Mouse (Mus musculus) midbrain, embryonic 14.5 days (tissue): ENCODE data around the gene Pacs1. TPM values are rescaled to one million over a fixed set of nuclear protein-coding genes. Genes with fewer than 3 reads are reported as not detected.
A peak's percentile ranks its signal among the peaks of the same experiment; 100 is the strongest.
"Not testable (repeated sequence)": the region's sequence is repeated elsewhere in the genome, so short reads cannot be mapped to it uniquely, and the experiment has no call there.

Experiments
- ATAC-seq: fragments of 200-750 bp; cut with Nextera tagmentation; 2 replicates; pipeline ENCODE4 v1.8.0; 2017; ENCODE audit warnings: moderate number of reproducible peaks, moderate library complexity; ENCODE audit not compliant: low FRiP score, low TSS enrichment
- DNase-seq: peaks from one replicate; pipeline ENCODE4 v3.0.0-alpha.2; 2015
- H3K27ac ChIP-seq: fragments of 300-500 bp; sonication (generic); replicated peaks from 2 replicates; pipeline ENCODE4 v1.5.1; 2014; ENCODE audit warnings: mild to moderate bottlenecking, low read depth, low read length, moderate library complexity
- H3K27me3 ChIP-seq: fragments of 300-500 bp; sonication (generic); 2 replicates; pipeline ENCODE4 v1.6.1; 2014; ENCODE audit warnings: low read length, control low read depth, mixed read lengths; ENCODE audit not compliant: control insufficient read depth, insufficient read depth
- H3K36me3 ChIP-seq: fragments of 300-500 bp; sonication (generic); 2 replicates; pipeline ENCODE4 v1.6.1; 2014; ENCODE audit warnings: low read length, control low read depth; ENCODE audit not compliant: control insufficient read depth, insufficient read depth
- H3K4me1 ChIP-seq: fragments of 300-500 bp; sonication (generic); 2 replicates; pipeline ENCODE4 v1.6.1; 2014; ENCODE audit warnings: mild to moderate bottlenecking, antibody characterized with exemption, low read length, control low read depth; ENCODE audit not compliant: control insufficient read depth, insufficient read depth
- H3K4me2 ChIP-seq: fragments of 300-500 bp; sonication (generic); 2 replicates; pipeline ENCODE4 v1.6.1; 2014; ENCODE audit warnings: mild to moderate bottlenecking, low read length, moderate library complexity
- H3K4me3 ChIP-seq: fragments of 300-500 bp; sonication (generic); replicated peaks from 2 replicates; pipeline ENCODE4 v1.5.1; 2014; ENCODE audit warnings: low read depth, low read length
- H3K9ac ChIP-seq: fragments of 300-500 bp; sonication (generic); replicated peaks from 2 replicates; pipeline ENCODE4 v1.6.1; 2014; ENCODE audit warnings: mild to moderate bottlenecking, low read length, moderate library complexity
- H3K9me3 ChIP-seq: fragments of 300-500 bp; sonication (generic); 2 replicates; pipeline ENCODE4 v1.6.1; 2016; ENCODE audit warnings: low read length, control low read depth, mixed read lengths; ENCODE audit not compliant: control insufficient read depth
- WGBS: fragments of 180-500 bp; shearing (Covaris S2); extraction: QIAGEN DNeasy Blood & Tissue Kit; methylation state at CpG from one replicate; pipeline ENCODE4 v1.1.7; 2014; 5-methylcytosine and 5-hydroxymethylcytosine counted together
- polyA plus RNA-seq: library from polyadenylated mRNA; unstranded; fragments of >200 nt; fragmentation: Nextera tagmentation; extraction: Ambion mirVana; gene quantifications from 2 replicates; pipeline ENCODE4 v1.2.1, GENCODE M21; 2014

Pacs1 gene
- polyA plus RNA-seq, 1 experiment from 2014 or later: 48.4 TPM

DNA sequence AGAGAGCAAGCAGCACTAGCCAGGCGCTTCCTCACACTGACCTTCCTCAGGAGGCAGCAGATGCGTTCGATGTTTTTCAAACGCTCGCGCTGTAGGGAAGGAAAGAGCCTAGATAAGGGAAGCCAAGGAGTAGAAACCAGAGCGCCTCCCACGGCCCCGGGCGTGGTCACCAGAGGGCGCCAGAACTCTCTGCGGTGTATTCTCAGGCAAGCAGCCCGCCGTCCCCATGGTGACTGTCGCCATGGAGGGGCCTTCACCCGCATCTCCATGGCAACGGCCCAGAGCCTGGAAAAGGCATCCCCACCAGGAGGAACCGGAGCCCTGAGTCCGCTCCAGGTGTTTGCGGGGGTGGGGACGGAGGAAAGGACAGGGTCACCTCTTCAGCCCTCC lies 178.7 kb downstream of the Pacs1 start:
- Histone ChIP-seq H3K9ac (peak overlapping the region; percentile 99), H3K4me1 (peaks cover 50% of the 10 kb centered on the region), H3K9me3 (no peaks in the 10 kb centered on the region), H3K4me2 (peak overlapping the region; percentile 92), H3K4me3 (peak overlapping the region; percentile 89), H3K27ac (peak overlapping the region; percentile 96), H3K27me3 (no peaks in the 10 kb centered on the region), H3K36me3 (peaks cover 45% of the 10 kb centered on the region)
- under 1% methylated on average over 21 of the region's 21 CpGs for WGBS
- ATAC-seq (peak; percentile 76), DNase-seq (peak; percentile 98)

DNA sequence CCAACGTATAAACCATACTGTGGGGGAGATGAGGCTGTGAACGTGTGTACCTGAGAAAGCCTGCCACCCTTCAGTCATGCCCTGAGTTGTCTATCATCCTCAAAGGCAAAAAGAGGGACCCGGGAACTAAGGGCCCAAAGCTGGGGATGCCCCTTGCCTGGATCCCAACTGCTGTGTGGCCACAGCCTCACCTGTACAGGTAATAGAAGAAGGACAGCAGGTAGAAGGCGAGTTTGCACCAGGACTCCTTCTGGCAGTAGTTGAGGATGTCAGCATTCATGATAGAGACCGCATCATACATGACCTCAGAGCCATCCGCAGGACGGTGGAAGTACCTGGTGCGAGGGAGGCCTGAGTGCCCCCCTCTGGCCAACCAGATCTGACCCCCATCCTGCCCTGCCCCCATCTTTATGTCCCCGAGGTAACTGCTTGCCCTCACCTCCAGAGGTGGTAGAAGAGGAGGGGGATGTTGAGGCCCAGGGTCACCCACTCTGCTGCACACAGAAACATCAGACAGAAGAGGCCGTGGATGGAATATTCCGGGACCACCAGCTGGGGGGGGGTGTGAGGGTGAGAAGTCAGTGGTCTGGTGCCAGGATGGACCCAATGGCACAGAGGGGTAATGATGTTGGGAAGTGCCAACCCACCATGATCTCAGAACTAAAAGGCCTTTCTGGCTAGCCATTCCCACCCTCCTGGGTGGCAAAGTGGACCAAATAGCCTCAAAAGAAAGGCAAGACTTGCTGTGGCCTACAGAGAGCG lies 179.3 kb downstream of the Pacs1 start:
- WGBS: 75% methylated on average over 12 of the region's 12 CpGs
- Histone ChIP-seq H3K4me2 (peak overlapping the region; percentile 92), H3K36me3 (peaks cover 42% of the 10 kb centered on the region), H3K4me3 (peak overlapping the region; percentile 89; the same call in 1 of the 2 replicates), H3K9ac (peak overlapping the region; percentile 99; the same call in 1 of the 2 replicates), H3K4me1 (peaks cover 49% of the 10 kb centered on the region), H3K27ac (peak overlapping the region; percentile 96), H3K9me3 (no peaks in the 10 kb centered on the region), H3K27me3 (no peaks in the 10 kb centered on the region)
- no peak for DNase-seq
- no peak for ATAC-seq

DNA sequence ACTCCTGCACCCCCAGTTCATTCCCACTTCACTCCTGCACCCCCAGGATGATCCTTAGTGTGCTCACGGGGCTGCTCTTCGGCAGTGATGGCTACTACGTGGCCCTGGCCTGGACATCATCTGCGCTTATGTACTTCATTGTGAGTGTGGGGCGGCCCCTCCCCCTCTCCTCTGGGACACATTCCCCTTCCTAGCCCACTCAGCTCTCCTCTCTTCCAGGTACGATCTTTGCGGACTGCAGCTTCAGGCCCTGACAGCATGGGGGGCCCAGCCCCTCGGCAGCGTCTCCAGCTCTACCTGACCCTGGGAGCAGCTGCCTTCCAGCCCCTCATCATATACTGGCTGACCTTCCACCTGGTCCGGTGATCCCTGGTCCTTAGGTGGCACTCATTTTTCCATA lies 180.8 kb downstream of the Pacs1 start:
- ATAC-seq (no peak), DNase-seq (no peak)
- 89% methylated on average over 10 of the region's 10 CpGs for WGBS
- H3K36me3 ChIP-seq: peaks cover 42% of the 10 kb centered on the region
- no peak overlapping the region for H3K4me2 ChIP-seq
- H3K27me3 ChIP-seq: no peaks in the 10 kb centered on the region
- no peak overlapping the region for H3K4me3 ChIP-seq
- no peaks in the 10 kb centered on the region for H3K9me3 ChIP-seq
- peaks cover 47% of the 10 kb centered on the region for H3K4me1 ChIP-seq
- H3K9ac ChIP-seq: no peak overlapping the region
- H3K27ac ChIP-seq: no peak overlapping the region

DNA sequence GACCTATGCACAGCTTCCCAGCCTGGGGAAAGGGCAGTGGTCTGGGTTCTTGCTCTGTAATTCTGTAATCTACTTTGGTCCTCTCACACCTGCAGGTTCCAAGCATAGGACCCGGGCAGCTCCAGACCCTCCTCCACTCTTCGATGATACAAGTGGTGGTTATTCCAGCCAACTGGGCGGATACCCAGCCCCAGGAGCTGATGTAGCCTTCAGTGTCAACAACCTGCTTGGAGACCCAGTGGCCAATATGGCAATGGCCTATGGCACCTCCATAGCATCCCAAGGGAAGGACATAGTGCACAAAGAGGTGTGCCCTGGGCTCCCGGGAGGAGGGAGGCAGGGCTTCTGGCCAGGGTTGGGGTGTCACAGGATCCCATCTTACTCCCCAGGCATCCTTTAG lies 183.6 kb downstream of the Pacs1 start:
- H3K27ac ChIP-seq: no peak overlapping the region
- peaks cover 23% of the 10 kb centered on the region for H3K4me1 ChIP-seq
- 0 out of 2 replicates have a peak overlapping the region, but pooled peaks have one; percentile 67 for H3K9ac ChIP-seq
- H3K4me3 ChIP-seq: peak overlapping the region; percentile 75
- no peak for ATAC-seq
- no peaks in the 10 kb centered on the region for H3K9me3 ChIP-seq
- peak overlapping the region; percentile 74 for H3K4me2 ChIP-seq
- 90% methylated on average over 4 of the region's 4 CpGs for WGBS
- peaks cover 21% of the 10 kb centered on the region for H3K27me3 ChIP-seq
- H3K36me3 ChIP-seq: peaks cover 42% of the 10 kb centered on the region
- DNase-seq: no peak

DNA sequence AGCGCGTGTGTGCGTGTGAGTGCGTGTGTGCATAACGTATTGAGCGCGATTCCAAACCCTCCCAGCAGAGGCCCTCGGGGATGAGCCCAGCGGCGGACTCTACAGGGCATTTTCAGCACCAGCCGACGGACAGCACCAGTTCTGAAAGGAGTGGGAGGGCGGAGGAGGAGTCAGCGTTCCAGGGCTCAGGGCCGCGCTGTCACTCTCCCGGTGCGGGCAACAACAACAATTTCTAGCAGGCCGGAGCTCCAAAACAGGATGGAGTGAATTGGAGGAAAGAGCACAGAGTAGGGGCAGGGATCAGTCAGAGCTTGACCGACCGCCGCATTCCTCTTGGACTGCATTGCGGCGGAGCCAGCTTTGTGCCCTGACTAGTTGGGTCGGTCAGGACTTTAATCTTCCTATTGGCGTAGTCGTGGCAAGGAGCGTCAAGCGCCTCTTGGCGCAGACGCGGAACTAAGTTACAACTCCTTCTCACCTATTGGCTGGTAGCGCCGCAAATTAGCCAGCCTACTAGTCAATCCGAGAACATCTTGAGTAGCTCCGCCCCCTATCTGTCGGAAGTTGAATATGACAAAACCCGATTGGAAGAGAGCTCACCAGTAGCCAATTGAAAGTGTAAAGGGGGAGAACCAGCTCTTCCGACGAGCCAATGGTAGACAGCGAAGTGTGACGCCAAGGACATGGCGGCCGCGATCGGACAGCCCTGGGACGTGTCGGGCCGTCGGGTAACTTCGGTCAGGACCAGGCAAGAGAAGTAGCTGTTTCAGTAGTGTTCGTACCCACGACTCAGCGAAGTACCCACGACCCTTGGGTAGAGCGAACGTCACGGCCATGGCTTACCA lies 184.8 kb downstream of the Pacs1 start, which contains the start of gene Yif1a:
Yif1a (plus strand) TSS at position 655 of the 845 bp plus-strand sequence.
- Histone ChIP-seq H3K4me2 (peak within 1 kb of the TSS; percentile 74), H3K4me3 (peak within 1 kb of the TSS; percentile 75), H3K9ac (peak within 1 kb of the TSS; percentile 67), H3K9me3 (no peaks in the 10 kb centered on the region), H3K4me1 (peaks cover 15% of the 10 kb centered on the region; the same call in 1 of the 2 replicates), H3K27me3 (peaks cover 32% of the 10 kb centered on the region), H3K36me3 (peaks cover 34% of the 10 kb centered on the region), H3K27ac (peak within 1 kb of the TSS; percentile 89)
- peak; percentile 98 for DNase-seq
- ATAC-seq: peak; percentile 93
- WGBS: under 1% methylated on average over 58 of the region's 58 CpGs

DNA sequence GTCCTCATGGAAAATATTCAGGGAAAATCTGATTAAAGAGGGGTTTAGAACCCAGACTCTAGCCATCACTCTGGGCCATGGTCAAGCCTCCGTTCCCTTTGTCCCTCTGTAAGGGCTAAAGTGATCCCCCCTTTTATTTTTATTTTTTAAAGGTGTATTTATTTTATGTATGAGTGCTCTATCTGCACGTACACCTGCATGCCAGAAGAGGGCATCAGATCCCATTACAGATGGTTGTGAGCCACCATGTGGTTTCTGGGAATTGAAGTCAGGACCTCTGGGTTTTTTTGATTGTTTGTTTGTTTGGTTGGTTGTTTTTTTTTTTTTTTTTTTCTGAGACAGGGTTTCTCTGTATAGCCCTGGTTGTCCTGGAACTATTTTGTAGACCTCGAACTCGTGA lies 186.4 kb downstream of the Pacs1 start:
- 60% methylated on average over 4 of the region's 4 CpGs for WGBS
- H3K36me3 ChIP-seq: peaks cover 18% of the 10 kb centered on the region
- not testable (repeated sequence) for H3K9ac ChIP-seq, H3K4me2 ChIP-seq, H3K27ac ChIP-seq, ATAC-seq, DNase-seq, H3K4me3 ChIP-seq, H3K9me3 ChIP-seq
- H3K27me3 ChIP-seq: peaks cover 47% of the 10 kb centered on the region
- H3K4me1 ChIP-seq: peaks cover 15% of the 10 kb centered on the region; the same call in 1 of the 2 replicates

DNA sequence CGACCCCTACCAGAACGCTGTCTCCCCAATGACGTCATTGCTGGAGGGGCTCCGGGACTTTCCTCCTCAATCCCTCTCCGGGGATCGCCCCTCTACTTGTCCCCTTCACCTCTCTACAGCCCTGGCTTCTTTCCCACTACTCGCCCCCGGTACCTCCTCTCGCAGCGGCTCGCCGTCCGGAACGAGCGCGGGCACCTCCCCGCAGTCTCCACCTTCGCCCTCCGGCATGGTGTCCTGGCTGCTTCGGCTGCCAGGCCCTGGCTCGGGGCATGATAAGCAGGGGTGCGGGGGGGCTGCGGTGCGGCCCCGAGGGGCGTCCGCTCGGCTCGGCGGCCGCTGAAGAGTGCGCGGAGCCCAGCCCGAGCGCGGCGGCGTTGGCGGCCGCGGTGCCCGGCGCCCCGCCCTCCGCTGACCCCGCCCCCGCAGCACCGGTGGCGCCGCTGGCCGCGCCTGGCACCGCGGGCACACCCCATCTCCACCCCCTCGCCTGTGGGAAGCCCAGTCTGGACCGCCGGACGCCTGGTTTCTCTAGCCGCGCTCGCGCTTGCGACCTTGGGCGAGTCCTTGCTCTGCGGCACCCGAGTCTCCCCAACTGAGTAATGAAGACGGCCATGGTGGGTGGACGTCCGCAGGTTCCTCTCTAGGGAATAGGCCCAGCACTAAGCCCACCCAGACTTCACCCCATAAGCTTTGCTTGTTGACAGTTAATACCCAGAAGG lies 187.6 kb downstream of the Pacs1 start, which contains the start of gene Tmem151a:
Tmem151a (minus strand) TSS at position 387 of the 719 bp plus-strand sequence.
- Histone ChIP-seq H3K9ac (peak within 1 kb of the TSS; percentile 65), H3K4me2 (peak within 1 kb of the TSS; percentile 73), H3K4me3 (peak within 1 kb of the TSS; percentile 52), H3K27ac (no peak within 1 kb of the TSS), H3K4me1 (peaks cover 15% of the 10 kb centered on the region; the same call in 1 of the 2 replicates), H3K9me3 (no peaks in the 10 kb centered on the region), H3K36me3 (peaks cover 6% of the 10 kb centered on the region; the same call in 1 of the 2 replicates), H3K27me3 (peaks cover 59% of the 10 kb centered on the region)
- under 1% methylated on average over 69 of the region's 69 CpGs for WGBS
- DNase-seq (peak; percentile 48), ATAC-seq (no peak)

DNA sequence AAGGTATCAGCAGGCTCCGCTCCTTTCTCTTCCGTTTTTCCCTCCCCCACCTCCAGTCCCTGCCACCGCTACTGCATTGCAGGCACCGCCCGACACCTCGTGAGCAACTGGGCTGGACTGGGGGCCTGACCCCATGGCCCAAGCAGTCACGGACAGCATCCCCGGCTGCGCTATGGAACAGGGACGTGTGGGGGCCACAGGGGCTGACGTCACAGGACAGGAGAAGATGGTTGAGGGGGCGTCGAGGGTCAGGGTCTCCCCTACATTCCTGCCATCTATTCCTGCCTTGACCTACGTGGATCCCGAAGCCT lies 188.1 kb downstream of the Pacs1 start:
- Histone ChIP-seq H3K27me3 (peaks cover 62% of the 10 kb centered on the region), H3K9me3 (no peaks in the 10 kb centered on the region), H3K4me1 (peaks cover 15% of the 10 kb centered on the region; the same call in 1 of the 2 replicates), H3K36me3 (0 out of 2 replicates have a peak, but pooled peaks cover 2% of the 10 kb centered on the region), H3K4me3 (peak overlapping the region; percentile 52), H3K9ac (peak overlapping the region; percentile 65), H3K4me2 (peak overlapping the region; percentile 73), H3K27ac (no peak overlapping the region)
- ATAC-seq: no peak
- DNase-seq: no peak
- 4% methylated on average over 15 of the region's 15 CpGs for WGBS
